Mouse (Mus musculus): ENCODE measurements around the gene Ddx31.

Ddx31 gene

DNA sequence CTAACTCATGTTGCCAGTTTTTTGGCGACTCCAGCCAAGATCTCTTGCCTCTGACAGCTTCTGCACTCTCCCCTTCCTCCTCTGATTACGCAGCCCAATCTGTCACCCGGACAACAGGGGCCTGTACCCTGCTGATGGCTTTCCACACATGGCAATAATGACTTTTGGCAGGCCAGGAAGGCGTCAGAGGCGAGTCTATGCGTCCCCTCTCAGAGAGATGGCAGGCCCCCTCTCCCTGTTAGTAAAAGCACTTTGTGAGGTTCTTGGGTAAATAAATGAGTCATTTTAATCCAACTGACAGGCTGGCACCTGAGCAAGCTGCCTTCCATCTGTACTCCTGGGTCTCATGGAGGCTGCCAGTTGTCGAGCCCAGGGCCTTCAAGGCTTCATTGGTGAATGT lies 27.3 kb downstream of the Ddx31 start:
- DNase-seq = no peak

DNA sequence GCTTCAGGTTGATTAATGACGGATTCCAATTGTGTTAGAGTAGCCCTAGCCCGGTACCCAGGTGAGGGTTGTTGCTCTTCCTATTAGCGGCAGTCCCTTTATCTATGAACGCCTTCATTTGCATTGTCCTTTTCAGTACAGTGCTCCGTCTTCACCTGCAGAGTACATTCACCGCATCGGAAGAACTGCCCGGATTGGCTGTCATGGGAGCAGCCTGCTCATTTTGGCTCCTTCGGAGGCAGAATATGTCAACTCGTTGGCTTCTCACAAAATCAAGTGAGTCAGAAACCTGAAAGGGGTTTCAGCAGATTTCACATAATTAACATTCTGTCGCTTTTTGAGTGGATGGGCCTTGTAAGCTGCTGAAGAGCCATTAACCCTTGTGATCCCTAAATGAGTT lies 35.3 kb downstream of the Ddx31 start:
- DNase-seq = no peak

DNA sequence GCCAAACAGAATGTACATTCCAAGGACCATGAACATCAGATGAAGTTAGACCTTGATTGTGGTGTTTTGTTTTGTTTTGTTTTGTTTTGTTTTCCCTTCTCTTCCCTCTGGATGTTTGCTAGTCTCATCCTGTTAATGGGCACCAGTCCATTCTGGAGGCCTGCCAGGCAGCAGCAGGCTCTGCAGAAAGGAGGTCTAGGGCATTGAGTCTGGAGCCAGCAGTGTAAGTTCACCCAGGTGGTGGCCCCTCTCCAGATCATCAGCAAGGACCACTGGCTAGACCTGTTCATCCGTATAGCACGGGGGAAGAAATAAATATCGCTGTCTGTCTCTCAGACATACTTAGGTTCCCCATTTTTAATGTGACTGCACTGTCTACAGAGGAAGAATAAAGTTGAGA lies 41.1 kb downstream of the Ddx31 start:
- peak; percentile 19 for DNase-seq

DNA sequence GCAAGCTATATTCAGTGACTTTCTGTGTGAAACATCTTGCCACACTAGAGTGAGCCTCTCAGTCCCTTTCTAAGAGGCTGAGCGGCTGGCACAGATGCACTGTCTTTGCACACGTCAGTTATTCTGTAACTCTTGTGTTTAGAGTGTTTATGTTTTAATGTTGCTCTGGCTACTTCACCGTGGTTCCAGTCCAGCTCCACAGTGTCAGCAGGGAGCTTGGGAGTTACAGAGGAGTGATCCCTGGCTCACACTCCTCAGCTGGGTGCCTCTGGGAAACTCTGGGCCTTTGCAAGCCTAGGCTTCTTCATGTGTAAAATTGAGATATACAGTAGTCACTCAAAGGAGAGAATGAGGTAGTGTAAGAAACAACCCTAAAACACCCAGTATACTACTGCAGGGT lies 41.8 kb downstream of the Ddx31 start:
- DNase-seq = no peak

GRCm38 (mm10) chr2:28882826-28883485 lies 42.8 kb downstream of the Ddx31 start:
- no peak for DNase-seq

DNA sequence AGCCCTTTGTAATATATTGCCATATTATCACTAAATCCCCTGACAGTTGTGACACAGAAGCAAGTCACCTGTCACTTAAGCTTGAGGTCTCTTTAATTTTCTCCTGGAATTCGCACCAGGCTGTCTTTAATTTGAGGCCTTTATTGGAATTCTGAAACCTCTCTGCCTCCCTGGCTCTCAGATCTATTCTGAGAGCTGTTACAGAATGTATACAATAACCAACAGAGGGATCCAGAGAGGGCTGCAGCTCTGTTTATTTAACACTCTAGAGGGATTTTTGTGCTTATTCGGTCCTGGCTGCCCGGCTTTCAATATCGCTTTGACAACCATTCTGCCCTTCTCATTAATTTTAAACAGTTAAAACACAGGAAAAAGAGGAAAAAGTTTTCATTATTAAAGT lies 44.7 kb downstream of the Ddx31 start:
- no peak for DNase-seq

DNA sequence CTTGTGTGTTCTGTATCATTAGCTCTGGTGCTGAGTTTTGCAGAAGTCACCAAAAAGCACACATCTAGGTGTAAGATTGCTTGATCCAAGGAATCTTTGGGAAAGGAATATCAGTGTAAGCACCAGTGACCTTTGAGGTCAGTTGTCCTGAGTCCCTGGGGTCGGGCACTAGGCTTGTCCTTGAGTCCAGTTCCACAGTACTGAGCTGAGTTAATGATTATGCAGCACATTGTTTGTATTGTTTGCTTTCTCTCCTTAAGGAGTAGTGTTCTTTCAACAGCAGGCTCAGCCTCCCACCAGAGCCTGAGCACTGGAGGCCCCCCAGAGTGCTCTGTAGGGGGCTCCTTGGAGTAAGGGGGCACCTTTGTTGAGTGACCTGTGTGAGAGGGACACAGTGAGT lies 52.6 kb downstream of the Ddx31 start:
- DNase-seq = no peak

GRCm38 (mm10) chr2:28893526-28893925 lies 53.3 kb downstream of the Ddx31 start:
- no peak for DNase-seq

DNA sequence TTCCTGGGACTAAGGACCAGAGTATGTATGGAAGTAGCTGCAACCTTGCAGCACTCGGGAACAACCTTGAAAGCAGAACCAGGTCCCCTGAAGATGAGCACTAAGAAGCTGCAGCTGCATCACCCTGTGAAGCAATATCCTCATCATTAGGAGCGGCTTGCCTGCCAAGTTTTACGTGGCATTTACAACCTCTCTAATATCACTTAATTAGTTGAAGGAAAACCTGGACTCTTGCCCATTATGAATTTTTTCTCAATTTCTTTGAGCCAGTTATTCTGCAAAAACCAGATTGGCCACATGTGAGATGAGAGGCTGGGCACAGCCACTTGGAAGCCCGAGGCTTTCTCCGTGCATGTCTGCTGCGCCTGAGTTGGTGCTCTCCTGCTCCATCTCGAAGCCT lies 55.7 kb downstream of the Ddx31 start:
- DNase-seq = no peak

- DNase-seq = no peak
These were observed 57.2 kb downstream of the Ddx31 start for GRCm38 (mm10) chr2:28897340-28897899.

- no peak for DNase-seq
These were observed 62.1 kb downstream of the Ddx31 start for GRCm38 (mm10) chr2:28902291-28902690.

- no peak for DNase-seq
These were observed 63.7 kb downstream of the Ddx31 start for GRCm38 (mm10) chr2:28903871-28904270.

DNA sequence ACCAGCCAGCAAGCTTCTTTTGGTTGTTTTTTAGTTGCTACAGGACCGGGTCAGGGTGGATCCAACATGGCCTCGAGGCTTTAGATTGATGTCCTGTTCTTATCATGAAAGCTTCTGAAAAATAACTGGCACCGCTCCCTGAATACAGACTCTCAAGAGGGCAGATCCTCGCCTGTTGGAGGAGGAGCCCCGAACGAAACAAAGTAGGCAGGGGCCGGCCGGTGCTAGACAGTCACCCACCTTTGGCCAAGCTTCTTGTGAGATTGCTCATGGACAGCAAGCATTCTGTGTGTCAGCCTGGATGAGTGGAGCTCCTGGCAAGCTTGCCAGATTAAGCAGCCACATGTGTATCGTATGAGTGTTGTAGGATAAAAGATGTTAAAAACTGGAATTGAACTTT lies 64.6 kb downstream of the Ddx31 start:
- DNase-seq = no peak

- no peak for DNase-seq
These were observed 65.4 kb downstream of the Ddx31 start for GRCm38 (mm10) chr2:28905561-28905960.

DNA sequence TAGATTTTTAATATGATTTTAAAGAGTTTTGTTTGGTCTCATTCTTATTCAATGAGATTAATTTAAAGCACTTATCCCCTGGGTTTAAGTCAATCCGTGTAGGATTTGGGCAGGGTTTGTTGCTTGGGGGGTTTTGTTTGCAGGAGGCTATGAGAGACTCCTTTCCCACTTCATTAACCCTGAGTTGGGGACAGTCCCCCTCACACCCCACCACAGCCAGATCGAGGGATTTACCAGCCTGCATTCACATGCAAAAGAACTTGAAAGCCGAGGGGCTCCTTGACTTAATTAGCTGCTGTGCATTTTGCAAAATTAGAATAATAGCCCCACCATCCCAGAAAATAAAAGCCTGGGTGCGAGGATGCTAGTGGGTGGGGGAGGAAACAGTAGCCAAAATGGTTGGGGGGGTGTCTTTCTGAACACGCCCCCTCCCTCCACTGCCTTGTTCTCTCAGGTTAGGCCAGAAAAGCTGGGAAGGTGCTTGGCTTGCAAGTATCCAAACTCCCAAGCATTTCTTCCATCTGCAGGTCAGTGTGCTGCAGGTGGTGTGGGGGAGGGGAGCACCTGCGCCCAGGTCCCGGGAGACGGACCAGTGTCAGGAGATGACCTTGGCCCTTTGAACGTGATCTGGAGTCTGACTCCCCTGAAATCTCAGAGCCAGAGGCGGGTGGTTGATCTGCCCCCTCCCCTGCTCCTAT lies 67.6 kb downstream of the Ddx31 start:
- DNase-seq = no peak

DNA sequence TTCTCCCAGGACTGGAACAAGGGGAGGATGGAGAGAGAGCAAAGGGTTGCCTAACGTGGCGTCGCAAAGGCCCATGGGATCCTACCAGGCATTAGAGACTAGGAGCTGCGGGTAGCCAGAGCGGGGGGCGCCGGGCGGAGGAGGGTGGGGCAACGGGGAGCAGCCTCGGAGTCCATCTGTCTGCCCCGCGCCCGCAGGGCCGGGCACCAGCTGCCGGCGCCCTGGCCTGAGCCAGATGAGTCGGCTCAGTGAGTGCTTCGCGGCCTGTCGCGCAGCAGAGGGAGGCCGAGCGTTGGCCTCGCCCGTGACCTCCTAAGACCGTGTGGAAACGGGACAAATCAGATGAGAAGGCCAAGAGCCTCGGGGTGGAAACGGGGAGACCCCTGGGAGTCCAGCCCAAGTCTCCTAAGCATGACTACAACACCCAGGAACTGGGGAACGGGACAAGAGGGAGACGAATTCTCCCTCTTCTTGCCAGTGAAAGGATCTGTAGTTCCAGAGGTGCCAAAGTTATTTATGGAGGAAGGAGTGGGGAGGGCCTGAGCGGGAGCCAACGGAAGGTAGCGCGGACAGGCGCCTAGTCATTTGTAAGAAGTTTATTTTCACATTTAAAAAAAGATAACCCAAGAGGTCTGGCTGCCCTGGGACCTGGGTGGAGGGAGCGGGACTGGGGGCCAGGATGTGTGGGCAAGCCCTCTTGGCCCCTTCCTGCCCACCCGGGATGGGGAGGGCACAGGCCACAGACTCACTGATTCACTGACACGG lies 68.4 kb downstream of the Ddx31 start:
- no peak for DNase-seq

DNA sequence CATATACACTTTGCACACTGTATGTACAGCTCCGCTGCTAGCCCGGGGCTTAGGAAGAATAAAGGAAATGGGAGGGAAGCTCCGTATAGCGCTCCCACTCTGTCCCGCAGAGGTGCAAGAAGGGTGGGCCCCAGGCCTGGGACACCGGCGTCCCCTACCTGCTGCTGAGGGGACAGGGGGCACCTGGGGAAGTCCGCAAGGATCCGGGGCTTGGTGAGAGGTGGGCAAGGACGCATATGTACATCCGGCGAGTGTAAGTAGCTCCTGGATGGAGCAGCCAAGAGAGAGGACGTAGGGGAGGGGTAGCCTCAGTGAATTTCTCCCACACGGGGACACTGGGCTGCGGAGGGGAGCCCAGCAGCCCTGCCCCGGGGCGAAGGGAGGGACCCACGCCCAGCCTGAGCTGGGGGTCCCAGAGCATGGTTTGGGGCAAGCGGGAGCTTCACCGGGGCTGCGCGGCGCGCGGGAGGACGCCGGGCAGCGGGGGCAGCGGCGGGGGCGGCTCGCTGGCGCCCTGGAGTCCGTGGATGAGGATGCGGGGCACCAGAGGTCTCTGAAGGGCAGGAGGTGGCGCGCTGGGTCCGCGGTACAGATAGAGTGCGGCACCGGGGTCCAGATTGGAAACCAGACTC lies 69.1 kb downstream of the Ddx31 start:
- no peak for DNase-seq

DNA sequence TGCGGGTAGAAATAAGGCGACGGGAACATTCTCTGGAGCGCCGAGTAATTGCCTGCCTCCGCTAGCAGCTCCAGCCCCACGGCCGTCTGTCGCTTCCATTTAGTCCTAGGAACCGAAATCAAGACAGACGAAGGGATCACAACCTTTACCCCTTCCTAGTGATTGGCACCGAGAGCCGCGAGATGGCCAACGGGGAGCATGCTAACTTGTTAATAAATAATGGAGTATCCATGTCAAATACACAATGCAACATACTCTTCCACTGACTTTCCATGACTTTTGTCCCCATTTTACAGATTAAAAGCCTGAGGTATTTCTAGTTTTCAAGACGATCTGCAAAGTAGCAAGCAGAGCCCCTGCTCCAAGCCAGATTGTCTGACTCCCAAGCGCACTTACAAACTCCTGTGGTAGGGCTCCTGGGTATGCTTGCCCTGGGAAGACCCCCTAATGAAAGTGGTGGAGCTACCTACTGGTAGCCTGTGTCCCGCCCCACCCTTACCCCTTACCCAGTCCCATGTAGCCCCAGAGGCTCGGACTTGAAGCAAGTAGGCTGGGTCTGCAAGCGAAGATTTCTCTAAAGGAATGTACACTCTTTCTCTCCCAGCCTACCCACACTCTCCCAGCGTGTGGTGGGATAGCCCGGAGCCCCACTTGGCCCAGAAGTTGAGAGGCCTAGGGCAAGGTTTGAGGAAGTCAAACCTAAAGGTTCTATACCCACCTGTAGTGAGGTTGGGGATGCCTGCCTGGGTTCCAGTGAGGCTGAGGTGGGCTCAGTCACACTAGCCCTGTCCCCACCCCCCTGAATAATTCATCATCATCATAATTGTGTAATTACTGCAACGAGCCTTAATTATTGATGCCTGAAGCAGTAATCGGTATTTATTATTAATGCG lies 69.9 kb downstream of the Ddx31 start:
- no peak for DNase-seq

DNA sequence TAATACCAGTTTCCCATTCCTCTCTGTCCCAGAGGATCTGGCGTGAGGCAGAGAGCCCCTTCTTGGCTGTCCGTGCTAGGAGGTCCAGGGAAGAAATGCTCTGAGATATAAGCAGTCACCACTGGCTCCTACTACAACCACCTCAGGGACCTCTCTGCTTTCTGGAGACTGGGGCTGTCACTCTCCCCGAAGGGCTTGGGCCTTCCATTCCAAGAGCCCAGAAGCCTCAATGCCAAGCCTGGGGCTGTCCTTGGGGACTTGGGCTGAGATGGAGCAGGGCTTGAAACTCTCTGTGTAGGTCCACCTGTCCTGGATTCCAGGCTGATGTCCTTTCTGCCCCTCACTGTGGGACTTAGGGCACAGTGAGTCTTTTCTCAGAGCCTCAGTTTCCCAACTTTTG lies 70.7 kb downstream of the Ddx31 start:
- DNase-seq = no peak

- DNase-seq = no peak
These were observed 71.3 kb downstream of the Ddx31 start for GRCm38 (mm10) chr2:28911331-28912038.

DNA sequence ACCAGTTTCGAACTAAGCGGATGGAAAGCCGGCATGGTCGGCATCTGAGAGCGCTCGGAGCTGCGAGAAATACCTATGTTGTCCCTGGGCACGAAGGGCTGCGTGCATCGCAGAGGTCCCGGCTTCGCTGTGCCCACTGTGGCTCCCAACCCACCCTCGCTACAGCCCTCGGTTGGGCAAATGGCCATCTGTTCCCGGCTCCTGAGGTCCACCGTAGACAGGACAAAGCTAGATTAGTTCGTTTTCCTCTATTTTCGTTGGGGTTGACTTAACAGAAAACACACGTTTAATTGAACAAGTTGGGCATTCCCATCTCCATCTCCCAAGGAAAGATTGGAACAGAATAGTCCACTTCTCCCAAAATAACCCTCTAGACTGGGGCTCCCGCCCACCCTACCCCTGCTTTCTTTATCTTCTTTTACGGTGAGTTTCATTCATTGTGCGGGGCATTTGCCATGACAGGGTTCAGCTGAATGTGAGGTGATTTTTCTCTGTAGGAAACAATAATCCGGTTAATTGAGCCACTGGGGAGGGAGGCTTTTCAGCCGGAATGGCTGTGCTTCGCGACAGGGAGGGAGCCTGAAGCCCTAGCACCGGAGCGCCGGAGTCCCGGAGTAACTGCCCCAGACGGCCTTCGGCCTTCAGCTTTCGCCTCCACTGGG lies 72.0 kb downstream of the Ddx31 start:
- no peak for DNase-seq
